ENCODE assay signal across 25 mouse cellular contexts in genomic region chr5:38431201-38431600, GRCm38 (mm10).
"Had no signal": no experiment of that assay in that cellular context is flagged by ENCODE, and none has a peak within 500 bp of the region (broad histone marks: within the 10 kb centered on the region; RNA-seq: fewer than 3 reads in every experiment).

No protein-coding gene starts in this region.

- H3K36me3 ChIP-seq: embryonic facial prominence, embryonic 10.5 days; embryonic facial prominence, embryonic 12.5 days; embryonic facial prominence, embryonic 13.5 days; embryonic facial prominence, embryonic 15.5 days; forebrain, embryonic 10.5 days; forebrain, embryonic 12.5 days; forebrain, embryonic 15.5 days; heart, embryonic 10.5 days had no signal

- H3K9ac ChIP-seq: embryonic facial prominence, embryonic 12.5 days; embryonic facial prominence, embryonic 13.5 days; embryonic facial prominence, embryonic 15.5 days; forebrain, embryonic 12.5 days; forebrain, embryonic 13.5 days; forebrain, embryonic 15.5 days had no signal

- H3K9me3 ChIP-seq: embryonic facial prominence, embryonic 10.5 days; embryonic facial prominence, embryonic 12.5 days; embryonic facial prominence, embryonic 13.5 days; embryonic facial prominence, embryonic 15.5 days; forebrain, embryonic 10.5 days; forebrain, embryonic 12.5 days; forebrain, embryonic 13.5 days; forebrain, embryonic 15.5 days; heart, embryonic 10.5 days had no signal

- H3K4me2 ChIP-seq: embryonic facial prominence, embryonic 12.5 days; embryonic facial prominence, embryonic 13.5 days; embryonic facial prominence, embryonic 15.5 days; forebrain, embryonic 12.5 days; forebrain, embryonic 13.5 days; forebrain, embryonic 15.5 days; heart, embryonic 11.5 days had no signal

- H3K27me3 ChIP-seq: embryonic facial prominence, embryonic 12.5 days; embryonic facial prominence, embryonic 13.5 days; embryonic facial prominence, embryonic 15.5 days; forebrain, embryonic 12.5 days; forebrain, embryonic 13.5 days; forebrain, embryonic 15.5 days had no signal

- ATAC-seq: forebrain, embryonic 13.5 days; forebrain, embryonic 14.5 days; forebrain, embryonic 15.5 days; forebrain, embryonic 16.5 days had no signal

- H3K27ac ChIP-seq: embryonic facial prominence, embryonic 10.5 days; embryonic facial prominence, embryonic 12.5 days; embryonic facial prominence, embryonic 13.5 days; embryonic facial prominence, embryonic 15.5 days; forebrain, embryonic 10.5 days; forebrain, embryonic 12.5 days; forebrain, embryonic 13.5 days; forebrain, embryonic 15.5 days; gastrocnemius, adult 2 months; heart, adult 2 months; heart, embryonic 10.5 days had no signal

- H3K4me3 ChIP-seq: embryonic facial prominence, embryonic 10.5 days; embryonic facial prominence, embryonic 12.5 days; embryonic facial prominence, embryonic 13.5 days; embryonic facial prominence, embryonic 15.5 days; erythroblast, embryonic 14.5 days; forebrain, embryonic 10.5 days; forebrain, embryonic 12.5 days; forebrain, embryonic 13.5 days; forebrain, embryonic 15.5 days; gastrocnemius, adult 2 months; heart, adult 2 months; heart, embryonic 10.5 days had no signal

- H3K4me1 ChIP-seq: embryonic facial prominence, embryonic 12.5 days; embryonic facial prominence, embryonic 15.5 days; forebrain, embryonic 12.5 days; forebrain, embryonic 13.5 days; forebrain, embryonic 15.5 days had no signal

- DNase-seq: cerebellum, postnatal 10 days; cerebellum, postnatal 14 days; cerebellum, postnatal 25 days; cerebellum, postnatal 36 days; embryo, embryonic 11 days; gastrocnemius, adult 2 months; gastrocnemius, postnatal 10 days; gastrocnemius, postnatal 14 days; gastrocnemius, postnatal 25 days; gastrocnemius, postnatal 36 days; heart, adult 18-20 months; heart, adult 2 months had no signal
